Mouse (Mus musculus) frontal cortex, adult 2 months (tissue): ENCODE data around the gene Defa25. TPM values are rescaled to one million over a fixed set of nuclear protein-coding genes. Genes with fewer than 3 reads are reported as not detected.
"Not testable (repeated sequence)": the region's sequence is repeated elsewhere in the genome, so short reads cannot be mapped to it uniquely, and the experiment has no call there.

Experiments
- DNase-seq, 2 experiments: peaks; one replicate each; pipeline ENCODE4 v3.0.0; 2022; ENCODE audit warnings: low spot score in 1 of 2; ENCODE audit errors: extremely low spot score in 1 of 2
- polyA plus RNA-seq: library from polyadenylated mRNA; depleted of rRNA; stranded (reverse); fragments of >200 nt; gene quantifications from 2 replicates; pipeline ENCODE4 v1.2.3, GENCODE M21; 2012; rRNA removed

Gene Defa25
- not detected in 2 replicates for polyA plus RNA-seq

GRCm38 (mm10) chr8:21084142-21084541, at the start of gene Defa25:
Gene Defa25 (plus strand): TSS chr8:21084442.
- DNase-seq, result not testable (repeated sequence)

- not testable (repeated sequence) for DNase-seq
These were observed 29.5 kb upstream of the Defa25 start, which contains the start of gene Defa23 for GRCm38 (mm10) chr8:21054747-21055146. Gene Defa23 (plus strand): TSS chr8:21055047.

- DNase-seq, result not testable (repeated sequence)
These were observed 19.5 kb upstream of the Defa25 start, which contains the start of gene Defa35 for GRCm38 (mm10) chr8:21064738-21065137. Gene Defa35 (plus strand): TSS chr8:21065038.

DNA sequence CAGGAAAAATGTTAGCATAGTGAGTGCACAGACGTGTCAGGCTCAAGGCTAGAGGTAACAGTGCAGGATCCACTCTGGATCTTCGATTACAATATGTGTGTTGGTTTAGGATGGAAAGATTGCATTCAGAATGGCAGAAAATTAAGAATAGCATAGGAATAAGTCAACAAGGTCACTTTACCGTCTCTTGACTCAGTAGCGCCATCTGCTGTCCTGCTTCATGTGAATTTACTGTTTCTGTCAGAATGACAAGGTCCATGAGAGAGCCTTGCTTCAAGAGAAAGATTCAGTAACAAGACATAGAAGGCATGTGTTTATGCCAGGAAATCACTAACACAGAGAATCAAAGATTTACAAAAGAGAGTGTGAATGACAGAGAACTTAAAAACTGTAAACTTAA, 8.9 kb downstream of the Defa25 start:
- DNase-seq, result peak in 1 of 2 experiments; percentile 0

DNA sequence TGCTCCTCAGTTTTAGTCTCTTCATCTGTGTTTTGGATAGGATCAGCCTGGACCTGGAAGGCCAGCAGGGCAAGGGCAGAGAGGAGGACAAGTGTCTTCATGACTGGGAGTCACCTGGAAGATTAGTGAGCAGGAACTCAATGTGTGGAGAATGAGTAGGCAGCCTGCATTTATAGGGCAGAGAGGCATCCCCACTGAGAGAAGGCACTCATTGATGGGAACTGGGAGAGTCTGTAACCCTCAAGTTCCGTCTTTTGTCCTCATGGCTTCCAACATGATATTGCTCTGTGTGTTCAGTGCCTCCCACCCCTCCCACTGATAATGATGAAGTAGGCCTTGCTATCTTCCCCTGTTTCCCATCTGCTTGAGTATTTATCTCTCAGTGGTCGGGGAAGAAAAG, 11.7 kb downstream of the Defa25 start, which contains the start of gene Gm14851:
TSS of gene Gm14851 (minus strand) at position 101 of the 400 bp plus-strand sequence.
- DNase-seq, result not testable (repeated sequence)

DNA sequence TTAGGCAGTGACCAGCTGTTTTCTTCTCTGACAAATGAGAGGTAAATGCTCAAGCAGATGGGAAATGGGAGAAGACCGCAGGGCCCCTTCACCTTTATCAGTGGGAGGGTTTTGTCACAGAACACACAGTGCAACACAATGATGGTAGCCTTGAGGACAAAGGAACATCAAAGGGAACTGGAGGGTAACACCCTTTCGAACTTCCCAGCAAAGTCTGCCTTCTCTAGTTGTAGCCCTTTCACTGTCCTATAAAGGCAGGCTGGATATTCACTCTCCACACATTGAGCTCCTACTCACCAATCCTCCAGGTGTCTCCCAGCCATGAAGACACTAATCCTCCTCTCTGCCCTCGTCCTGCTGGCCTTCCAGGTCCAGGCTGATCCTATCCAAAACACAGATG, 50.1 kb downstream of the Defa25 start, which contains the start of gene Defa30:
TSS of gene Defa30 (plus strand) at position 301 of the 400 bp plus-strand sequence.
- DNase-seq, result not testable (repeated sequence)

Other genes with a start within 250 kb of the Defa25 start
- not detected in 2 replicates for gene Defb33, start 191.8 kb upstream of the Defa25 start, polyA plus RNA-seq
- gene Gm15056, start 181.8 kb upstream of the Defa25 start, polyA plus RNA-seq, result not detected in 2 replicates
- not detected in 2 replicates for gene Gm6040, start 162.4 kb upstream of the Defa25 start, polyA plus RNA-seq
- gene AY761185, start 139.7 kb upstream of the Defa25 start, polyA plus RNA-seq, result not detected in 2 replicates
- not detected in 2 replicates for gene Defa21, start 58.9 kb upstream of the Defa25 start, polyA plus RNA-seq
- gene Defa23, start 29.4 kb upstream of the Defa25 start, polyA plus RNA-seq, result not detected in 2 replicates
- not detected in 2 replicates for gene Defa35, start 19.4 kb upstream of the Defa25 start, polyA plus RNA-seq
- not detected in 2 replicates for gene Gm14851, start 11.6 kb downstream of the Defa25 start, polyA plus RNA-seq
- gene Defa30, start 50.2 kb downstream of the Defa25 start, polyA plus RNA-seq, result not detected in 2 replicates
- not detected in 2 replicates for gene Defa22, start 77.8 kb downstream of the Defa25 start, polyA plus RNA-seq
- gene Defa31, start 107.2 kb downstream of the Defa25 start, polyA plus RNA-seq, result not detected in 2 replicates
- not detected in 2 replicates for gene Gm15293, start 117.1 kb downstream of the Defa25 start, polyA plus RNA-seq
- not detected in 2 replicates for gene Gm15292, start 165.3 kb downstream of the Defa25 start, polyA plus RNA-seq
- not detected in 2 replicates for gene Defa27, start 231.1 kb downstream of the Defa25 start, polyA plus RNA-seq
- not detected in 2 replicates for gene Defa29, start 242.6 kb downstream of the Defa25 start, polyA plus RNA-seq